In genomic region chr11:49658065-49658464, GRCm38 (mm10) we compare ENCODE assay signal across 19 mouse cellular contexts. TPM values are rescaled to one million over a fixed set of nuclear protein-coding genes. Genes with fewer than 3 reads are reported as not detected.
A peak's percentile ranks its signal among the peaks of the same experiment; 100 is the strongest.
DNase-seq lines count a peak whose midpoint lies in the region; ATAC-seq and TF ChIP-seq lines count a peak whose summit lies in the region.
"Had no signal": no experiment of that assay in that cellular context is flagged by ENCODE, and none has a peak within 500 bp of the region (broad histone marks: within the 10 kb centered on the region; RNA-seq: fewer than 3 reads in every experiment).

No protein-coding gene starts in this region.

- no peak overlapping the region for H3K4me3 ChIP-seq in kidney, adult 2 months (ENCODE audit: insufficient read depth, low read depth, low read length)
- no peak overlapping the region for H3K4me3 ChIP-seq in kidney, embryonic 15.5 days (replicated peaks)
- H3K4me3 ChIP-seq in heart, embryonic 14.5 days (ENCODE audit: control insufficient read depth in 1 of 2, insufficient read depth in 1 of 2, low read depth in 1 of 2, low read length in 2 of 2): no peak overlapping the region
- H3K4me3 ChIP-seq: embryonic facial prominence, embryonic 13.5 days; forebrain, embryonic 10.5 days; stomach, embryonic 15.5 days had no signal

- no peaks in the 10 kb centered on the region for H3K4me1 ChIP-seq in kidney, adult 2 months (ENCODE audit: control insufficient read depth, insufficient read depth, low read length)
- H3K4me1 ChIP-seq in kidney, embryonic 15.5 days: peaks cover 1% of the 10 kb centered on the region
- H3K4me1 ChIP-seq in heart, embryonic 14.5 days (ENCODE audit: control insufficient read depth in 2 of 2, insufficient read depth in 2 of 2, low read length in 2 of 2): peaks cover 22 to 25% of the 10 kb centered on the region in 2 experiments
- H3K4me1 ChIP-seq: embryonic facial prominence, embryonic 13.5 days had no signal

- TF ChIP-seq CTCF in kidney, adult 2 months (conservative IDR thresholded peaks at IDR 0.05; ENCODE audit: insufficient read depth, insufficient read length, low read depth, low read length): no peak

- DNase-seq in kidney, adult 2 months: peak; percentile 43
- DNase-seq in heart, adult 8-10 months (ENCODE audit: low spot score): peak; percentile 41
- DNase-seq in lung, postnatal 10 days: peak; percentile 75
- no peak for DNase-seq in layer of hippocampus, postnatal 10 days (ENCODE audit: low spot score in 2 of 2)
- DNase-seq in left cerebral cortex, postnatal 4 days: no peak
- DNase-seq: adrenal gland, postnatal 10 days; midbrain, embryonic 14.5 days; thymus, postnatal 4 days had no signal

- H3K4me2 ChIP-seq in kidney, embryonic 15.5 days: no peak overlapping the region
- no peak overlapping the region for H3K4me2 ChIP-seq in heart, embryonic 14.5 days (ENCODE audit: low read length)
- H3K4me2 ChIP-seq: embryonic facial prominence, embryonic 13.5 days; stomach, embryonic 15.5 days had no signal

- no peaks in the 10 kb centered on the region for H3K36me3 ChIP-seq in kidney, adult 2 months (ENCODE audit: control insufficient read depth, insufficient read depth, low read length)
- no peaks in the 10 kb centered on the region for H3K36me3 ChIP-seq in kidney, embryonic 15.5 days
- H3K36me3 ChIP-seq in heart, embryonic 14.5 days (ENCODE audit: control insufficient read depth, insufficient read depth, low read length): no peaks in the 10 kb centered on the region
- H3K36me3 ChIP-seq: embryonic facial prominence, embryonic 13.5 days; forebrain, embryonic 10.5 days; stomach, embryonic 15.5 days had no signal

- intact Hi-C loops in left cerebral cortex, postnatal 4 days (cut with DNase I): loop anchor here (10.0 kb wide), 1 partner anchor 297 kb away; no protein-coding TSS in a partner anchor

- no peak overlapping the region for H3K9ac ChIP-seq in kidney, embryonic 15.5 days
- no peak overlapping the region for H3K9ac ChIP-seq in heart, embryonic 14.5 days (ENCODE audit: low read length)
- H3K9ac ChIP-seq: embryonic facial prominence, embryonic 13.5 days; stomach, embryonic 15.5 days had no signal

- no peak for TF ChIP-seq POLR2A in kidney, adult 2 months (IDR thresholded peaks at IDR 0.05; ENCODE audit: low read depth, low read length)

- H3K9me3 ChIP-seq in kidney, embryonic 15.5 days (replicated peaks): no peaks in the 10 kb centered on the region
- no peaks in the 10 kb centered on the region for H3K9me3 ChIP-seq in heart, embryonic 14.5 days (ENCODE audit: control insufficient read depth, low read length)
- H3K9me3 ChIP-seq: embryonic facial prominence, embryonic 13.5 days; forebrain, embryonic 10.5 days; stomach, embryonic 15.5 days had no signal

- H3K27ac ChIP-seq in kidney, adult 2 months (ENCODE audit: insufficient read depth, low read depth, low read length): no peak overlapping the region
- H3K27ac ChIP-seq in kidney, embryonic 15.5 days: no peak overlapping the region
- H3K27ac ChIP-seq in heart, embryonic 14.5 days (replicated peaks in 1 of 2; ENCODE audit: control insufficient read depth in 1 of 2, insufficient read depth in 1 of 2, low read depth in 2 of 2, low read length in 2 of 2): peak overlapping the region; percentile 56 to 66
- H3K27ac ChIP-seq: embryonic facial prominence, embryonic 13.5 days; hindbrain, postnatal 0 days; stomach, embryonic 15.5 days had no signal

- H3K27me3 ChIP-seq in kidney, adult 2 months (replicated peaks; ENCODE audit: control insufficient read depth, insufficient read depth, low read length): no peaks in the 10 kb centered on the region
- no peaks in the 10 kb centered on the region for H3K27me3 ChIP-seq in kidney, embryonic 15.5 days
- no peaks in the 10 kb centered on the region for H3K27me3 ChIP-seq in heart, embryonic 14.5 days (ENCODE audit: control insufficient read depth, insufficient read depth, low read length)
- H3K27me3 ChIP-seq: embryonic facial prominence, embryonic 13.5 days; stomach, embryonic 15.5 days had no signal

- no peak for ATAC-seq in kidney, embryonic 15.5 days (replicated peaks; ENCODE audit: low FRiP score)
- 0 out of 2 replicates have a peak, but pooled peaks have one; percentile 10 for ATAC-seq in heart, embryonic 14.5 days (ENCODE audit: insufficient number of reproducible peaks, insufficient read depth, low FRiP score, low read depth)
- ATAC-seq: hindbrain, postnatal 0 days had no signal

- WGBS in kidney, adult 2 months: 62% methylated on average over 4 of the region's 4 CpGs
- 77% methylated on average over 4 of the region's 4 CpGs for WGBS in kidney, embryonic 15.5 days
- 47% methylated on average over 4 of the region's 4 CpGs for WGBS in heart, embryonic 14.5 days

RNA-seq across cellular contexts. Expression of gene Scgb3a1, which starts 5.3 kb away (rescaled TPM):
- not detected in 2 replicates for polyA plus RNA-seq in kidney, adult 2 months (2012; rRNA removed)
- polyA plus RNA-seq in kidney, embryonic 15.5 days (2015; fragmentation: Nextera tagmentation; extraction: Ambion mirVana): not detected in 2 replicates
- 1 to 10 TPM in 2 of 4 experiments, under 1 TPM in 1, not detected in 1; 0.72 to 2.7 (median 1.4) TPM for total RNA-seq in heart, adult 8-10 months (2022)
- polyA plus RNA-seq in heart, embryonic 14.5 days (2014; fragmentation: Nextera tagmentation; extraction: Ambion mirVana): 0.78 and 1.1 TPM in 2 replicates
- under 1 TPM in 1 of 2 experiments, not detected in 1; 0.78 TPM for total RNA-seq in layer of hippocampus, postnatal 10 days (2021)
- not detected for total RNA-seq in left cerebral cortex, postnatal 4 days (2021)
- total RNA-seq: adrenal gland, postnatal 10 days; hindbrain, postnatal 0 days; layer of hippocampus, postnatal 14 days had no signal
- polyA plus RNA-seq: C2C12; embryonic facial prominence, embryonic 13.5 days; forebrain, embryonic 10.5 days; gonadal fat pad, adult 2 months; kidney, embryonic 14.5 days; midbrain, embryonic 14.5 days; neural tube, embryonic 11.5 days; stomach, embryonic 15.5 days had no signal

RNA-seq across cellular contexts. Expression of gene Flt4, which starts 49.0 kb away (rescaled TPM):
- 9.7 and 9.9 TPM in 2 replicates for polyA plus RNA-seq in kidney, adult 2 months (2012; rRNA removed)
- 8.3 and 10.1 TPM in 2 replicates for polyA plus RNA-seq in kidney, embryonic 15.5 days (2015; fragmentation: Nextera tagmentation; extraction: Ambion mirVana)
- 10 to 100 TPM; 11.8 to 12.4 (median 12.2) TPM for total RNA-seq in heart, adult 8-10 months (2022)
- polyA plus RNA-seq in heart, embryonic 14.5 days (2014; fragmentation: Nextera tagmentation; extraction: Ambion mirVana): 9.3 and 10.0 TPM in 2 replicates
- 1 to 10 TPM; 3.9 to 4.4 TPM for total RNA-seq in layer of hippocampus, postnatal 10 days (2021)
- 1 to 10 TPM; 3.8 to 4.2 TPM for total RNA-seq in left cerebral cortex, postnatal 4 days (2021)

RNA-seq across cellular contexts. Expression of gene Cnot6, which starts 54.5 kb away (rescaled TPM):
- polyA plus RNA-seq in kidney, adult 2 months (2012; rRNA removed): 10.5 and 14.1 TPM in 2 replicates
- 67.1 and 70.8 TPM in 2 replicates for polyA plus RNA-seq in kidney, embryonic 15.5 days (2015; fragmentation: Nextera tagmentation; extraction: Ambion mirVana)
- 10 to 100 TPM; 18.1 to 21.6 (median 20.2) TPM for total RNA-seq in heart, adult 8-10 months (2022)
- polyA plus RNA-seq in heart, embryonic 14.5 days (2014; fragmentation: Nextera tagmentation; extraction: Ambion mirVana): 38.7 and 42.4 TPM in 2 replicates
- 10 to 100 TPM; 49.8 to 51.1 TPM for total RNA-seq in layer of hippocampus, postnatal 10 days (2021)
- 10 to 100 TPM; 86.2 to 89.2 TPM for total RNA-seq in left cerebral cortex, postnatal 4 days (2021)

Comparison
In these comparisons a context has a peak if more than half of its experiments do, and no peak if none do; other contexts are left out.
1. DNase-seq: peak in kidney, adult 2 months (single experiment), heart, adult 8-10 months (single experiment) and lung, postnatal 10 days (single experiment); none in layer of hippocampus, postnatal 10 days (0 of 2) and left cerebral cortex, postnatal 4 days (single experiment).
2. H3K27ac ChIP-seq: peak in heart, embryonic 14.5 days (2 of 2); none in kidney, adult 2 months (single experiment) and kidney, embryonic 15.5 days (single experiment).